Comparison of ENCODE assay signal across 16 mouse cellular contexts in genomic region chr4:147383199-147383598, GRCm38 (mm10). TPM values are rescaled to one million over a fixed set of nuclear protein-coding genes. Genes with fewer than 3 reads are reported as not detected.
"Had no signal": no experiment of that assay in that cellular context is flagged by ENCODE, and none has a peak within 500 bp of the region (broad histone marks: within the 10 kb centered on the region; RNA-seq: fewer than 3 reads in every experiment).

No protein-coding gene starts in this region.

RNA-seq across cellular contexts. Expression of gene Zfp978, which starts 22.1 kb away (rescaled TPM):
- polyA plus RNA-seq: cerebellum, adult 2 months; cortical plate, adult 2 months; embryonic facial prominence, embryonic 12.5 days; embryonic facial prominence, embryonic 13.5 days; embryonic facial prominence, embryonic 14.5 days; embryonic facial prominence, embryonic 15.5 days; erythroblast, embryonic 14.5 days; forebrain, embryonic 10.5 days; forebrain, embryonic 12.5 days; forebrain, embryonic 13.5 days; forebrain, embryonic 14.5 days; forebrain, embryonic 15.5 days; forebrain, embryonic 16.5 days; forebrain, postnatal 0 days; gonadal fat pad, adult 2 months; heart, adult 2 months had no signal
